Mouse (Mus musculus): ENCODE data around the gene Gls2. TPM values are rescaled to one million over a fixed set of nuclear protein-coding genes. Genes with fewer than 3 reads are reported as not detected.
A peak's percentile ranks its signal among the peaks of the same experiment; 100 is the strongest.

Gls2 gene
- total RNA-seq, 2 experiments from 2014 or later = 0.43 TPM

GRCm38 (mm10) chr10:128231146-128231545 is 36.9 kb downstream of the Gls2 start:
- no peak for DNase-seq (ENCODE audit: low spot score)

GRCm38 (mm10) chr10:128231697-128232419 is 37.6 kb downstream of the Gls2 start, which contains the start of gene Timeless:
Gene Timeless, plus strand, starts transcription at chr10:128232065.
- peak; percentile 85 for DNase-seq (ENCODE audit: low spot score)

- DNase-seq (ENCODE audit: low spot score) = peak; percentile 69
These were observed 38.2 kb downstream of the Gls2 start for GRCm38 (mm10) chr10:128232420-128232985.

GRCm38 (mm10) chr10:128236321-128236720 is 42.1 kb downstream of the Gls2 start:
- DNase-seq (ENCODE audit: low spot score) = no peak

GRCm38 (mm10) chr10:128237807-128238480 is 43.7 kb downstream of the Gls2 start:
- DNase-seq (ENCODE audit: low spot score) = peak; percentile 32

- no peak for DNase-seq (ENCODE audit: low spot score)
These were observed 44.9 kb downstream of the Gls2 start for GRCm38 (mm10) chr10:128239140-128239539.

- DNase-seq (ENCODE audit: low spot score) = no peak
These were observed 45.9 kb downstream of the Gls2 start for GRCm38 (mm10) chr10:128240131-128240530.

GRCm38 (mm10) chr10:128243252-128243651 is 49.0 kb downstream of the Gls2 start:
- no peak for DNase-seq (ENCODE audit: low spot score)

GRCm38 (mm10) chr10:128244121-128244520 is 49.9 kb downstream of the Gls2 start:
- DNase-seq (ENCODE audit: low spot score) = no peak

- peak; percentile 62 for DNase-seq (ENCODE audit: low spot score)
These were observed 52.9 kb downstream of the Gls2 start for GRCm38 (mm10) chr10:128247020-128247732.

- DNase-seq (ENCODE audit: low spot score) = no peak
These were observed 56.3 kb downstream of the Gls2 start for GRCm38 (mm10) chr10:128250565-128250964.

GRCm38 (mm10) chr10:128253677-128254255 is 59.5 kb downstream of the Gls2 start, which contains the start of gene Apon:
Gene Apon, plus strand, starts transcription at chr10:128254096.
- DNase-seq (ENCODE audit: low spot score) = no peak

GRCm38 (mm10) chr10:128255925-128256324 is 61.7 kb downstream of the Gls2 start:
- no peak for DNase-seq (ENCODE audit: low spot score)

GRCm38 (mm10) chr10:128256328-128256727 is 62.1 kb downstream of the Gls2 start:
- DNase-seq (ENCODE audit: low spot score) = no peak

- DNase-seq (ENCODE audit: low spot score) = no peak
These were observed 64.7 kb downstream of the Gls2 start for GRCm38 (mm10) chr10:128258953-128259352.

Other genes with a start within 250 kb of the Gls2 start
- gene Hsd17b6, start 186.8 kb upstream of the Gls2 start, total RNA-seq (2021) = not detected
- 1 to 10 TPM in 1 of 2 experiments, under 1 TPM in 1; 0.64 to 1.0 TPM for gene Prim1, start 179.3 kb upstream of the Gls2 start, total RNA-seq (2021)
- 100 to 1,000 TPM; 382 to 392 TPM for gene Naca, start 158.9 kb upstream of the Gls2 start, total RNA-seq (2021)
- 10 to 100 TPM; 72.1 to 87.9 TPM for gene Ptges3, start 135.5 kb upstream of the Gls2 start, total RNA-seq (2021)
- gene Atp5b, start 111.2 kb upstream of the Gls2 start, total RNA-seq (2021) = 1,000 to 10,000 TPM; 3,383 to 3,450 TPM
- gene Baz2a, start 102.9 kb upstream of the Gls2 start, total RNA-seq (2021) = 10 to 100 TPM; 12.4 to 13.9 TPM
- 10 to 100 TPM; 61.7 to 69.1 TPM for gene Rbms2, start 14.2 kb upstream of the Gls2 start, total RNA-seq (2021)
- 10 to 100 TPM; 33.0 to 34.6 TPM for gene Spryd4, start 17.4 kb downstream of the Gls2 start, total RNA-seq (2021)
- not detected for gene Mip, start 31.4 kb downstream of the Gls2 start, total RNA-seq (2021)
- 1 to 10 TPM; 2.1 to 3.2 TPM for gene Timeless, start 37.6 kb downstream of the Gls2 start, total RNA-seq (2021)
- under 1 TPM in 1 of 2 experiments, not detected in 1; 0.21 TPM for gene Apon, start 59.6 kb downstream of the Gls2 start, total RNA-seq (2021)
- under 1 TPM in 1 of 2 experiments, not detected in 1; 0.28 TPM for gene Apof, start 74.2 kb downstream of the Gls2 start, total RNA-seq (2021)
- gene Stat2, start 76.1 kb downstream of the Gls2 start, total RNA-seq (2021) = 1 to 10 TPM; 2.7 to 5.2 TPM
- gene Il23a, start 104.3 kb downstream of the Gls2 start, total RNA-seq (2021) = not detected
- gene Pan2, start 108.9 kb downstream of the Gls2 start, total RNA-seq (2021) = 1 to 10 TPM; 3.3 to 3.7 TPM
- gene Cnpy2, start 128.0 kb downstream of the Gls2 start, total RNA-seq (2021) = 10 to 100 TPM; 46.4 to 48.3 TPM
- 100 to 1,000 TPM; 561 to 590 TPM for gene Cs, start 143.3 kb downstream of the Gls2 start, total RNA-seq (2021)
- 100 to 1,000 TPM; 388 to 467 TPM for gene Coq10a, start 174.5 kb downstream of the Gls2 start, total RNA-seq (2021)
- 10 to 100 TPM; 44.5 to 47.0 TPM for gene Ankrd52, start 182.7 kb downstream of the Gls2 start, total RNA-seq (2021)
- not detected for gene Slc39a5, start 206.8 kb downstream of the Gls2 start, total RNA-seq (2021)
- gene Nabp2, start 217.0 kb downstream of the Gls2 start, total RNA-seq (2021) = 10 to 100 TPM; 61.0 to 65.2 TPM
- gene Rnf41, start 217.2 kb downstream of the Gls2 start, total RNA-seq (2021) = 10 to 100 TPM; 12.7 to 13.2 TPM

Measured in gastrocnemius, adult 18-20 months (tissue).